Mouse (Mus musculus): ENCODE results near the gene Cage1. TPM values are rescaled to one million over a fixed set of nuclear protein-coding genes. Genes with fewer than 3 reads are reported as not detected.
A peak's percentile ranks its signal among the peaks of the same experiment; 100 is the strongest.

Cage1 gene
- polyA plus RNA-seq, 2 experiments = 0.15 to 0.25 TPM

GRCm38 (mm10) chr13:38078836-38079235, 42.0 kb upstream of the Cage1 start:
- no peaks in the 10 kb centered on the region for H3K27me3 ChIP-seq (ENCODE audit: control insufficient read depth, insufficient read depth, low read length)
- 17% methylated on average over 6 of the region's 6 CpGs for WGBS (ENCODE audit: insufficient replicate concordance)
- no peak overlapping the region for H3K4me3 ChIP-seq (ENCODE audit: insufficient read depth in 1 of 2, low read depth in 2 of 2, low read length in 2 of 2)
- no peak overlapping the region for H3K27ac ChIP-seq
- TF ChIP-seq EP300 (IDR thresholded peaks at IDR 0.05; ENCODE audit: low read depth) (no peak), CTCF (IDR thresholded peaks at IDR 0.05; ENCODE audit: low read depth) (no peak)
- H3K4me1 ChIP-seq (replicated peaks; ENCODE audit: control insufficient read depth in 2 of 2, insufficient read depth in 2 of 2, low read length in 1 of 2) = peaks cover 0 to 9% of the 10 kb centered on the region in 2 experiments; a peak in 3 of 4 replicates
- no peak overlapping the region for H3K9ac ChIP-seq (replicated peaks)
- no peaks in the 10 kb centered on the region for H3K36me3 ChIP-seq (replicated peaks; ENCODE audit: control insufficient read depth, insufficient read depth, low read depth)
- H3K4me2 ChIP-seq (ENCODE audit: low read depth) = no peak overlapping the region
- DNase-seq (ENCODE audit: low read depth in 3 of 3, low spot score in 3 of 3) (no peak), ATAC-seq (ENCODE audit: insufficient read depth) (no peak)
- no peaks in the 10 kb centered on the region for H3K9me3 ChIP-seq (ENCODE audit: control insufficient read depth, low read length)

GRCm38 (mm10) chr13:38077113-38077512, 40.2 kb upstream of the Cage1 start:
- H3K4me3 ChIP-seq (ENCODE audit: insufficient read depth in 1 of 2, low read depth in 2 of 2, low read length in 2 of 2) = no peak overlapping the region
- ATAC-seq (ENCODE audit: insufficient read depth) (no peak), DNase-seq (ENCODE audit: low read depth in 3 of 3, low spot score in 3 of 3) (no peak)
- TF ChIP-seq CTCF (IDR thresholded peaks at IDR 0.05; ENCODE audit: low read depth) (no peak), EP300 (IDR thresholded peaks at IDR 0.05; ENCODE audit: low read depth) (no peak)
- no peaks in the 10 kb centered on the region for H3K9me3 ChIP-seq (ENCODE audit: control insufficient read depth, low read length)
- H3K4me2 ChIP-seq (ENCODE audit: low read depth) = no peak overlapping the region
- H3K27ac ChIP-seq = no peak overlapping the region
- no peak overlapping the region for H3K9ac ChIP-seq (replicated peaks)
- no peaks in the 10 kb centered on the region for H3K27me3 ChIP-seq (ENCODE audit: control insufficient read depth, insufficient read depth, low read length)
- 18% methylated on average over 11 of the region's 11 CpGs for WGBS (ENCODE audit: insufficient replicate concordance)
- H3K36me3 ChIP-seq (replicated peaks; ENCODE audit: control insufficient read depth, insufficient read depth, low read depth) = no peaks in the 10 kb centered on the region
- H3K4me1 ChIP-seq (replicated peaks; ENCODE audit: control insufficient read depth in 2 of 2, insufficient read depth in 2 of 2, low read length in 1 of 2) = peaks cover 0 to 14% of the 10 kb centered on the region in 2 experiments; a peak in 3 of 4 replicates

- Histone ChIP-seq H3K27me3 (ENCODE audit: control insufficient read depth, insufficient read depth, low read length) (no peaks in the 10 kb centered on the region), H3K9ac (replicated peaks) (no peak overlapping the region), H3K36me3 (replicated peaks; ENCODE audit: control insufficient read depth, insufficient read depth, low read depth) (no peaks in the 10 kb centered on the region), H3K9me3 (ENCODE audit: control insufficient read depth, low read length) (no peaks in the 10 kb centered on the region), H3K4me2 (ENCODE audit: low read depth) (peak overlapping the region; percentile 11; the same call in 1 of the 2 replicates), H3K27ac (no peak overlapping the region), H3K4me1 (replicated peaks; ENCODE audit: control insufficient read depth in 2 of 2, insufficient read depth in 2 of 2, low read length in 1 of 2) (peaks cover 0 to 14% of the 10 kb centered on the region in 2 experiments; a peak in 3 of 4 replicates), H3K4me3 (ENCODE audit: insufficient read depth in 1 of 2, low read depth in 2 of 2, low read length in 2 of 2) (no peak overlapping the region)
- DNase-seq (ENCODE audit: low read depth in 3 of 3, low spot score in 3 of 3) = no peak
- 10% methylated on average over 5 of the region's 5 CpGs for WGBS (ENCODE audit: insufficient replicate concordance)
- TF ChIP-seq EP300 (IDR thresholded peaks at IDR 0.05; ENCODE audit: low read depth) (no peak), CTCF (IDR thresholded peaks at IDR 0.05; ENCODE audit: low read depth) (no peak)
- peak; percentile 29 for ATAC-seq (ENCODE audit: insufficient read depth)
Measured at GRCm38 (mm10) chr13:38074404-38074803, 37.5 kb upstream of the Cage1 start.

GRCm38 (mm10) chr13:38073374-38074307, 36.8 kb upstream of the Cage1 start:
- H3K9me3 ChIP-seq (ENCODE audit: control insufficient read depth, low read length) = no peaks in the 10 kb centered on the region
- peak in 2 of 3 experiments; percentile 14 to 18 for DNase-seq (ENCODE audit: low read depth in 3 of 3, low spot score in 3 of 3)
- ATAC-seq (ENCODE audit: insufficient read depth) = peak; percentile 72
- H3K4me1 ChIP-seq (replicated peaks; ENCODE audit: control insufficient read depth in 2 of 2, insufficient read depth in 2 of 2, low read length in 1 of 2) = peaks cover 0 to 14% of the 10 kb centered on the region in 2 experiments; a peak in 3 of 4 replicates
- H3K9ac ChIP-seq (replicated peaks) = no peak overlapping the region
- peak overlapping the region; percentile 11; the same call in 1 of the 2 replicates for H3K4me2 ChIP-seq (ENCODE audit: low read depth)
- WGBS (ENCODE audit: insufficient replicate concordance) = 43% methylated on average over 18 of the region's 18 CpGs
- H3K27me3 ChIP-seq (ENCODE audit: control insufficient read depth, insufficient read depth, low read length) = no peaks in the 10 kb centered on the region
- H3K4me3 ChIP-seq (ENCODE audit: insufficient read depth in 1 of 2, low read depth in 2 of 2, low read length in 2 of 2) = no peak overlapping the region
- H3K27ac ChIP-seq = no peak overlapping the region
- TF ChIP-seq EP300 (IDR thresholded peaks at IDR 0.05; ENCODE audit: low read depth) (peak; percentile 32; the same call in 1 of the 2 replicates), CTCF (IDR thresholded peaks at IDR 0.05; ENCODE audit: low read depth) (no peak)
- H3K36me3 ChIP-seq (replicated peaks; ENCODE audit: control insufficient read depth, insufficient read depth, low read depth) = no peaks in the 10 kb centered on the region

- no peaks in the 10 kb centered on the region for H3K27me3 ChIP-seq (ENCODE audit: control insufficient read depth, insufficient read depth, low read length)
- H3K4me1 ChIP-seq (replicated peaks; ENCODE audit: control insufficient read depth in 2 of 2, insufficient read depth in 2 of 2, low read length in 1 of 2) = peaks cover 0 to 14% of the 10 kb centered on the region in 2 experiments; a peak in 3 of 4 replicates
- no peak for DNase-seq (ENCODE audit: low read depth in 3 of 3, low spot score in 3 of 3)
- TF ChIP-seq EP300 (IDR thresholded peaks at IDR 0.05; ENCODE audit: low read depth) (no peak), CTCF (IDR thresholded peaks at IDR 0.05; ENCODE audit: low read depth) (no peak)
- H3K9ac ChIP-seq (replicated peaks) = no peak overlapping the region
- no peak overlapping the region for H3K27ac ChIP-seq
- no peak overlapping the region for H3K4me3 ChIP-seq (ENCODE audit: insufficient read depth in 1 of 2, low read depth in 2 of 2, low read length in 2 of 2)
- no peaks in the 10 kb centered on the region for H3K36me3 ChIP-seq (replicated peaks; ENCODE audit: control insufficient read depth, insufficient read depth, low read depth)
- 64% methylated on average over 4 of the region's 4 CpGs for WGBS (ENCODE audit: insufficient replicate concordance)
- no peaks in the 10 kb centered on the region for H3K9me3 ChIP-seq (ENCODE audit: control insufficient read depth, low read length)
- no peak overlapping the region for H3K4me2 ChIP-seq (ENCODE audit: low read depth)
- no peak for ATAC-seq (ENCODE audit: insufficient read depth)
Measured at GRCm38 (mm10) chr13:38070945-38071344, 34.1 kb upstream of the Cage1 start.
